Comparison of ENCODE assay signal across 8 mouse cellular contexts in genomic region chr8:125369491-125370236, GRCm38 (mm10).
A peak's percentile ranks its signal among the peaks of the same experiment; 100 is the strongest.
DNase-seq lines count a peak whose midpoint lies in the region; ATAC-seq and TF ChIP-seq lines count a peak whose summit lies in the region.

No protein-coding gene starts in this region.

- intact Hi-C loops in left cerebral cortex, postnatal 4 days (cut with DNase I) = no loop called here
- intact Hi-C loops in left cerebral cortex, adult 2 months (cut with DNase I) = no loop called here

- no peak overlapping the region for H3K27ac ChIP-seq in left cerebral cortex, adult 2 months
- peak overlapping the region; percentile 54 for H3K27ac ChIP-seq in heart, embryonic 11.5 days (ENCODE audit: low read depth, low read length)
- H3K27ac ChIP-seq in small intestine, adult 2 months (ENCODE audit: insufficient read depth, low read depth, low read length) = peak overlapping the region; percentile 17; the same call in 1 of the 2 replicates
- H3K27ac ChIP-seq in forebrain, embryonic 14.5 days (ENCODE audit: low read depth, low read length) = no peak overlapping the region

- H3K36me3 ChIP-seq in heart, embryonic 11.5 days (ENCODE audit: control insufficient read depth, insufficient read depth, low read length) = no peaks in the 10 kb centered on the region
- no peaks in the 10 kb centered on the region for H3K36me3 ChIP-seq in small intestine, adult 2 months (ENCODE audit: control insufficient read depth, insufficient read depth, low read length)
- H3K36me3 ChIP-seq in forebrain, embryonic 14.5 days (ENCODE audit: control insufficient read depth, insufficient read depth, low read length) = no peaks in the 10 kb centered on the region

- TF ChIP-seq CTCF in left cerebral cortex, adult 2 months (IDR thresholded peaks at IDR 0.05) = no peak; the same call in 1 of the 2 replicates
- TF ChIP-seq CTCF in small intestine, adult 2 months (IDR thresholded peaks at IDR 0.05; ENCODE audit: extremely low read depth, insufficient read length, insufficient replicate concordance, low read depth, low read length) = no peak

- H3K4me2 ChIP-seq in heart, embryonic 11.5 days = no peak overlapping the region
- H3K4me2 ChIP-seq in forebrain, embryonic 14.5 days (ENCODE audit: low read length) = no peak overlapping the region

- no peak for TF ChIP-seq POLR2A in small intestine, adult 2 months (IDR thresholded peaks at IDR 0.05; ENCODE audit: low read depth, low read length)

- H3K9me3 ChIP-seq in heart, embryonic 11.5 days (replicated peaks; ENCODE audit: control insufficient read depth, low read length) = no peaks in the 10 kb centered on the region
- no peaks in the 10 kb centered on the region for H3K9me3 ChIP-seq in forebrain, embryonic 14.5 days (replicated peaks; ENCODE audit: control insufficient read depth, low read length)

- no peaks in the 10 kb centered on the region for H3K27me3 ChIP-seq in heart, embryonic 11.5 days (ENCODE audit: control insufficient read depth, insufficient read depth, low read length)
- H3K27me3 ChIP-seq in small intestine, adult 2 months (ENCODE audit: control insufficient read depth, insufficient read depth, low read length) = no peaks in the 10 kb centered on the region
- no peaks in the 10 kb centered on the region for H3K27me3 ChIP-seq in forebrain, embryonic 14.5 days (replicated peaks; ENCODE audit: control insufficient read depth, insufficient read depth, low read length)

- H3K4me3 ChIP-seq in left cerebral cortex, adult 2 months = no peak overlapping the region
- no peak overlapping the region for H3K4me3 ChIP-seq in heart, embryonic 11.5 days (ENCODE audit: low read depth, low read length)
- H3K4me3 ChIP-seq in small intestine, adult 2 months (ENCODE audit: low read depth, low read length) = no peak overlapping the region
- no peak overlapping the region for H3K4me3 ChIP-seq in forebrain, embryonic 14.5 days (ENCODE audit: low read depth, low read length)

- WGBS in heart, embryonic 11.5 days (ENCODE audit: insufficient replicate concordance) = 57% methylated on average over 8 of the region's 8 CpGs
- 77% methylated on average over 8 of the region's 8 CpGs for WGBS in small intestine, adult 2 months
- 29% methylated on average over 8 of the region's 8 CpGs for WGBS in forebrain, embryonic 14.5 days

- DNase-seq in left cerebral cortex, postnatal 4 days = peak; percentile 35
- no peak for DNase-seq in left cerebral cortex, adult 2 months (ENCODE audit: extremely low spot score in 1 of 2, low spot score in 2 of 2)
- peak; percentile 73 for DNase-seq in kidney, postnatal 10 days
- DNase-seq in forebrain, embryonic 14.5 days (ENCODE audit: low spot score) = no peak
- DNase-seq in layer of hippocampus, postnatal 25 days (ENCODE audit: extremely low spot score in 1 of 2, low spot score in 1 of 2) = no peak

- ATAC-seq in heart, embryonic 11.5 days (replicated peaks; ENCODE audit: insufficient number of reproducible peaks, low FRiP score, low TSS enrichment) = 0 out of 2 replicates have a peak, but pooled peaks have one; percentile 26
- no peak for ATAC-seq in forebrain, embryonic 14.5 days
- ATAC-seq in megakaryocyte progenitor cell, adult 5-6 weeks (replicated peaks; ENCODE audit: poor library complexity) = no peak

- H3K9ac ChIP-seq in heart, embryonic 11.5 days (ENCODE audit: low read depth, low read length) = no peak overlapping the region
- H3K9ac ChIP-seq in forebrain, embryonic 14.5 days (ENCODE audit: low read length) = no peak overlapping the region

- peaks cover 24% of the 10 kb centered on the region for H3K4me1 ChIP-seq in heart, embryonic 11.5 days (ENCODE audit: control insufficient read depth, insufficient read depth, low read length)
- H3K4me1 ChIP-seq in small intestine, adult 2 months (ENCODE audit: control insufficient read depth, insufficient read depth, insufficient read length, low read length) = peaks cover 13% of the 10 kb centered on the region; the same call in 1 of the 2 replicates
- H3K4me1 ChIP-seq in forebrain, embryonic 14.5 days (ENCODE audit: control insufficient read depth, insufficient read depth, low read length) = peaks cover 3% of the 10 kb centered on the region; the same call in 1 of the 2 replicates

Comparison
In these comparisons a context has a peak if more than half of its experiments do, and no peak if none do; other contexts are left out.
1. DNase-seq: peak in left cerebral cortex, postnatal 4 days (single experiment) and kidney, postnatal 10 days (single experiment); none in left cerebral cortex, adult 2 months (0 of 2), forebrain, embryonic 14.5 days (single experiment) and layer of hippocampus, postnatal 25 days (0 of 2).
2. H3K27ac ChIP-seq: peak in heart, embryonic 11.5 days (single experiment) and small intestine, adult 2 months (single experiment); none in left cerebral cortex, adult 2 months (single experiment) and forebrain, embryonic 14.5 days (single experiment).